Mouse (Mus musculus) liver, embryonic 18 days (tissue): ENCODE data around the gene Irs1. TPM values are rescaled to one million over a fixed set of nuclear protein-coding genes. Genes with fewer than 3 reads are reported as not detected.

Experiments used
- polyA plus RNA-seq: library from polyadenylated mRNA; depleted of rRNA; stranded (reverse); fragments of >200 nt; gene quantifications from 2 replicates; pipeline ENCODE4 v1.2.3, GENCODE M21; 2012; rRNA removed

Irs1 gene
- polyA plus RNA-seq, result 1.7 and 2.1 TPM in 2 replicates

DNA sequence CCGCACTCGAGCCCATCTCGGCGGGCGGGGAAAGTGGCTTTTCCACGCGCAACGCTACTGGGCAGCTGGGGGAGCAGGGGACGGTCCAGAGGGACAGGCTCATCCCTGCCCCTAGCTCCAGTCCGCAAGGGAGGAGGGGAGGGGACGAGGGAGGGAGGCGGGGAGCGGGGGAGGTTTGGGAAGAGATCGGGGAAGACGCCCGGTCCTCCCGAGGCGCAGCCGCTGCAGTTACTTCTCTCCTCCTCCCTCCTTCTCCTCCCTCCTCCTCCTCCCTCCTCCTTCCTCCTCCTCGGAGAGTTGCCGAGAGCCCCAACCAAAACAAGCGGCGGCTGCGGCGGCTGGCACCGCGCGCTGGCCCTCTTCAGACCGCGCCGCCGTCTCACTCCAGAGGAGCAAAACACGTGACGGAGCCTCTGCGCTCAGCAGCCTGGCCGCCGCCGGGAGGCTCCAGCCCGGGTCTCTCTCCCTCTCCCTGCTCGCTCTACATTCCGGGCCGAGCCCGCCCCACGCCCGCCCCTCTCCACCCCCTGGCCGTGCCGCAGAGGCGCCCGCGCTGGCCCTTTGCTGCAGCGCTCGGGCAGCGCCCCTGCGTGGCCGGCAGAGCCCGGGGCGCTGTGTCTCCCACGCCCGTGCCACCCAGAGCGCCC, at the start of gene Irs1:
TSS of gene Irs1 (minus strand) at position 266 of the 647 bp plus-strand sequence.

DNA sequence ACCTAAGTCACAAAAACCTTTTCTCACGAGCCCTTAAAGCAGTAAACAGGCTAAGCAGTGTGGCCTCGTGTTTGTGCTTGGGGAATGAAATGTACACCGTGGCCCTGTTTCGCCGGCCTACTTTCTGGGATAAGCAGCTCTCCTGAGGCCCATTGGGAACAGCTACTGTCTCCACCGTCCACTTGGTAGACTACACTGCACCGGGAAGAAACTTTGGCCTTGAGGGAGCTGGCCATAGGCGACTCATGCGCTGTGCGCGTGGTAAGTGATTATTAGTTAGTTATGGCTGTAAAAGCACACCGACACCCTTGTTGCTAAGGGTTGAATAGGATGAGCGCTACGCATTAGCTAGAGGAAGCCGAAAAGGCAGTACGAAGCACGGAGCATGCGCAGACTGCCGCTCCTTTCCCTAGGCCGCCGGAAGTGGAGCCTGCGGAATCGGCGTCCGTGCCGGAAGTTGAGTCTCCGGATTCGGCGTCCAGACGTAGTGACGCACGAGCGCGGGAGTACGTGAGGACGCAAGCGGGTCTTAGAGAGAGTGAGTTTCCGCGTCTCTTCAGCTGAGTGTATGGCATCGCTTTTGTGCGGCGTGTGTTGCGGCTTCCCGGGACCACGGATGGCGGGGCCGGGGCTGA, 25.0 kb upstream of the Irs1 start, which contains the start of gene Rhbdd1:
TSS of gene Rhbdd1 (plus strand) at position 342 of the 635 bp plus-strand sequence.

DNA sequence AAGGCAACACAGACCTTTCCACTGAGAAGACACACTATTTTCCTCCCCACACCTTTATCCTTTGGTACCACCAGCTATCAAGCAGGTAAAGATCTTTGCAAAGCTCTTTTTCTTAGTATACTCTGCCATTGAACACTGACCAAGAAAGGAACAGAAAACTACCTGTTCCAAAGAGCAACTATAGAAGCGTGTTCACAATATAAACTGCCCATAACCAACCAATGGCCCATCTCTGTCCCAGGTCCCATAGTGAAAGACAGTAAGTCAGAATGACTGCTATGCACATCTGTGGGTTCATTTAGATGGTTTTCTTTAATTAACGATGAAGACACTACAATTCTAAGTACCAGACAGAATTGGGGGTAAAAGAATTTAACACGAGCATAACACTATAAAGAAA, 58.4 kb downstream of the Irs1 start, which contains the start of gene Gm9747:
TSS of gene Gm9747 (plus strand) at position 301 of the 400 bp plus-strand sequence.

Other genes with a start within 250 kb of the Irs1 start
- 0.01 and 0.03 TPM in 2 replicates for gene Gm9747, start 58.3 kb downstream of the Irs1 start, polyA plus RNA-seq
- 6.5 and 6.8 TPM in 2 replicates for gene Rhbdd1, start 25.0 kb upstream of the Irs1 start, polyA plus RNA-seq